Mouse (Mus musculus) lung, adult 2 months (tissue): ENCODE results near the gene Gm21093. TPM values are rescaled to one million over a fixed set of nuclear protein-coding genes. Genes with fewer than 3 reads are reported as not detected.
"Not testable (repeated sequence)": the region's sequence is repeated elsewhere in the genome, so short reads cannot be mapped to it uniquely, and the experiment has no call there.

ENCODE experiments used
- DNase-seq: peaks from one replicate; pipeline ENCODE4 v3.0.0; 2022
- H3K4me1 ChIP-seq: fragments of 200-500 bp; 2 replicates; pipeline ENCODE4 v1.6.1; 2011; ENCODE audit warnings: low read length; ENCODE audit not compliant: control insufficient read depth, insufficient read depth
- H3K4me3 ChIP-seq: fragments of 200-500 bp; replicated peaks from 2 replicates; pipeline ENCODE3; 2011; ENCODE audit warnings: low read depth, mild to moderate bottlenecking, control low read depth, low read length; ENCODE audit errors: extremely low read depth
- WGBS: fragments of 180-500 bp; shearing (Covaris S2); methylation state at CpG from one replicate; pipeline ENCODE4 v1.1.7; 2018; 5-methylcytosine and 5-hydroxymethylcytosine counted together
- polyA plus RNA-seq: library from polyadenylated mRNA; depleted of rRNA; stranded (reverse); fragments of >200 nt; gene quantifications from 2 replicates; pipeline ENCODE4 v1.2.3, GENCODE M21; 2012; rRNA removed

Gm21093 gene
- 0.12 TPM in 1 of 2 replicates, not detected in the other for polyA plus RNA-seq

DNA sequence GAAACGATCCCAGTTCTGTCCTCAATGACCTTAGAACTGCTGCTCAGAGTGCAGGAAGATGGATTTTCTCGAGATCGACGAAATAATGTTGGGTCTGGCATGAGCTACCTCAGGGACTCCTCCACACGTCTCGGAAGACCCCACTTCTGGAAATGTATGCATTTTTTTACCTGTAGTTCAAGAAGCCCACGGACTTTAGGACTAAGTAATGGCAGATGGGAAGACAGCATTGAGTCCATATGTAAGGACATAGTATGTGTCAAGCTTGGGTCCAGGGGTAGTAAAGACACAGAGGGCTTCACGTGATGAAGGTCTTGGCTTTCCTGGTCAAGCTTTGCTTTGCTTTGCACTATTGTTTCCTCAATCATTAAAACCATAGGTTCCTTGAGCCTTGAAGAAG is at the start of gene Gm21093:
Gm21093 (minus strand) TSS at position 101 of the 400 bp plus-strand sequence.
- H3K4me3 ChIP-seq, DNase-seq, H3K4me1 ChIP-seq: not testable (repeated sequence)
- no CpG with 5 or more reads among the region's 8 CpGs for WGBS

Other genes with a start within 250 kb of the Gm21093 start
- gene Gm21541, start 131.1 kb downstream of the Gm21093 start, polyA plus RNA-seq: 2.7 and 15.2 TPM in 2 replicates
- 5.4 and 6.0 TPM in 2 replicates for gene Gm20878, start 93.2 kb downstream of the Gm21093 start, polyA plus RNA-seq
- 0.35 and 0.51 TPM in 2 replicates for gene Fam205a4, start 68.7 kb downstream of the Gm21093 start, polyA plus RNA-seq
- gene Gm3893, start 56.5 kb upstream of the Gm21093 start, polyA plus RNA-seq: not detected in 2 replicates
- gene Gm13304, start 80.1 kb upstream of the Gm21093 start, polyA plus RNA-seq: not detected in 2 replicates
- not detected in 2 replicates for gene Gm13306, start 118.7 kb upstream of the Gm21093 start, polyA plus RNA-seq
- 0.15 and 0.63 TPM in 2 replicates for gene Gm13305, start 133.9 kb upstream of the Gm21093 start, polyA plus RNA-seq
- gene Gm10600, start 205.9 kb upstream of the Gm21093 start, polyA plus RNA-seq: not detected in 2 replicates
- gene Ccl21b, start 221.0 kb upstream of the Gm21093 start, polyA plus RNA-seq: 4.7 and 12.9 TPM in 2 replicates